Mouse (Mus musculus) mouse embryonic stem cell (cell line): ENCODE measurements around the gene Camk1d.
"Not testable (repeated sequence)": the region's sequence is repeated elsewhere in the genome, so short reads cannot be mapped to it uniquely, and the experiment has no call there.

Experiments
- in situ Hi-C, 2 experiments: fragments of 300-500 bp; cut with MboI; formaldehyde crosslinking; loops; 1 replicate in 1 of 2; 3 replicates in 1 of 2; pipeline ENCODE4 v1.14.3; 2019 to 2020; ENCODE audit warnings: low sequenced_read_pairs in 2 of 2, low pct_unique_long_range_greater_than_20kb in 1 of 2, mixed read lengths in 1 of 2; ENCODE audit not compliant: unreplicated experiment in 1 of 2

Gene Camk1d

GRCm38 (mm10) chr2:5267980-5268379, 446.3 kb downstream of the Camk1d start:
- in situ Hi-C loops, result no loop called here

GRCm38 (mm10) chr2:5262279-5262678, 452.0 kb downstream of the Camk1d start:
- in situ Hi-C loops, result no loop called here

GRCm38 (mm10) chr2:5258250-5258649, 456.1 kb downstream of the Camk1d start:
- in situ Hi-C loops, result no loop called here

GRCm38 (mm10) chr2:5249969-5250368, 464.3 kb downstream of the Camk1d start:
- in situ Hi-C loops, result no loop called here

GRCm38 (mm10) chr2:5249199-5249598, 465.1 kb downstream of the Camk1d start:
- in situ Hi-C loops, result not testable (repeated sequence)
